Mouse (Mus musculus) MEL (cell line): ENCODE data around the gene Ccna1. TPM values are rescaled to one million over a fixed set of nuclear protein-coding genes. Genes with fewer than 3 reads are reported as not detected.
A peak's percentile ranks its signal among the peaks of the same experiment; 100 is the strongest.

Experiments used
- DNase-seq: peaks from one replicate; pipeline ENCODE4 v3.0.0; 2011; ENCODE audit warnings: low read depth, low spot score
- H3K27ac ChIP-seq: 2 replicates; pipeline ENCODE4 v1.5.1; 2012; ENCODE audit warnings: low read depth, mild to moderate bottlenecking, control low read depth, low read length, moderate library complexity; ENCODE audit not compliant: control insufficient read depth
- H3K27me3 ChIP-seq, 2 experiments: fragments of 150-350 bp in 1 of 2; sonication (generic) in 1 of 2; 2 replicates each; pipeline ENCODE4 v1.6.1; 2012; ENCODE audit warnings: low read length in 2 of 2, mild to moderate bottlenecking in 2 of 2, improper control_type of control experiment in 1 of 2, moderate library complexity in 1 of 2; ENCODE audit not compliant: insufficient read depth in 2 of 2, control insufficient read depth in 1 of 2
- H3K36me3 ChIP-seq, 2 experiments: 2 replicates each; pipeline ENCODE4 v1.6.1; 2012 to 2014; ENCODE audit warnings: low read length in 2 of 2, improper control_type of control experiment in 1 of 2, inconsistent platforms in 1 of 2, mild to moderate bottlenecking in 1 of 2; ENCODE audit not compliant: insufficient read depth in 2 of 2, control insufficient read depth in 1 of 2
- H3K4me1 ChIP-seq, 2 experiments: fragments of 150-350 bp in 1 of 2; sonication (generic) in 1 of 2; 2 replicates each; pipeline ENCODE4 v1.6.1; 2012; ENCODE audit warnings: low read length in 2 of 2, improper control_type of control experiment in 1 of 2, mild to moderate bottlenecking in 1 of 2; ENCODE audit not compliant: insufficient read depth in 2 of 2, control insufficient read depth in 1 of 2
- H3K4me3 ChIP-seq, 2 experiments: fragments of 150-350 bp in 1 of 2; sonication (generic) in 1 of 2; 2 replicates each; pipeline ENCODE4 v1.5.1; 2012; ENCODE audit warnings: low read depth in 2 of 2, low read length in 2 of 2, mild to moderate bottlenecking in 2 of 2, moderate library complexity in 2 of 2, control low read depth in 1 of 2, improper control_type of control experiment in 1 of 2; ENCODE audit not compliant: control insufficient read depth in 1 of 2, insufficient read depth in 1 of 2
- H3K79me2 ChIP-seq: 2 replicates; pipeline ENCODE4 v1.6.1; 2012; ENCODE audit warnings: mild to moderate bottlenecking, low read length, moderate library complexity; ENCODE audit not compliant: control insufficient read depth, poor library complexity, insufficient read depth
- H3K9ac ChIP-seq: 2 replicates; pipeline ENCODE4 v1.6.1; 2012; ENCODE audit warnings: low read depth, mild to moderate bottlenecking, control low read depth, low read length, moderate library complexity; ENCODE audit not compliant: control insufficient read depth, poor library complexity, severe bottlenecking
- H3K9me3 ChIP-seq: fragments of 150-350 bp; sonication (generic); replicated peaks from 2 replicates; pipeline ENCODE4 v1.6.1; 2012; ENCODE audit warnings: mild to moderate bottlenecking, low read length, improper control_type of control experiment, moderate library complexity; ENCODE audit not compliant: insufficient read depth
- BHLHE40 ChIP-seq: IDR thresholded peaks from 2 replicates; pipeline ENCODE4 v1.6.1; 2012; ENCODE audit warnings: low read depth, mild to moderate bottlenecking, inconsistent platforms, low read length, improper control_type of control experiment, borderline replicate concordance
- CHD1 ChIP-seq: IDR thresholded peaks from 2 replicates; pipeline ENCODE4 v1.6.1; 2012; ENCODE audit warnings: low read depth, mild to moderate bottlenecking, inconsistent platforms, low read length, improper control_type of control experiment
- CHD2 ChIP-seq: IDR thresholded peaks from 2 replicates; pipeline ENCODE4 v1.6.1; 2011; ENCODE audit warnings: low read length, improper control_type of control experiment
- CTCF ChIP-seq, 3 experiments: IDR thresholded peaks in 2 of 3; conservative IDR thresholded peaks in 1 of 3; 2 replicates each; pipeline ENCODE4 v1.5.1; 2011 to 2012; ENCODE audit warnings: low read length in 3 of 3, low read depth in 2 of 3, mild to moderate bottlenecking in 2 of 3, improper control_type of control experiment in 1 of 3, inconsistent platforms in 1 of 3, mixed read lengths in 1 of 3, moderate library complexity in 1 of 3; ENCODE audit not compliant: control insufficient read depth in 1 of 3, insufficient read depth in 1 of 3, poor library complexity in 1 of 3, severe bottlenecking in 1 of 3
- E2F4 ChIP-seq: IDR thresholded peaks from 2 replicates; pipeline ENCODE4 v1.6.1; 2011; ENCODE audit warnings: low read depth, low read length, improper control_type of control experiment, borderline replicate concordance
- ELF1 ChIP-seq: IDR thresholded peaks from 2 replicates; pipeline ENCODE4 v1.6.1; 2014; ENCODE audit warnings: low read depth, mild to moderate bottlenecking, inconsistent platforms, low read length, improper control_type of control experiment, moderate library complexity
- EP300 ChIP-seq, 2 experiments: IDR thresholded peaks; 2 replicates each; pipeline ENCODE4 v1.6.1; 2011; ENCODE audit warnings: improper control_type of control experiment in 2 of 2, low read length in 2 of 2, low read depth in 1 of 2, mild to moderate bottlenecking in 1 of 2
- ETS1 ChIP-seq: IDR thresholded peaks from 2 replicates; pipeline ENCODE4 v1.6.1; 2012; ENCODE audit warnings: low read depth, mild to moderate bottlenecking, inconsistent platforms, low read length, improper control_type of control experiment, moderate library complexity
- GABPA ChIP-seq: IDR thresholded peaks from 2 replicates; pipeline ENCODE4 v1.6.1; 2012; ENCODE audit warnings: low read depth, mild to moderate bottlenecking, inconsistent platforms, low read length, improper control_type of control experiment, moderate library complexity
- GATA1 ChIP-seq: IDR thresholded peaks from 2 replicates; pipeline ENCODE4 v1.6.1; 2011; ENCODE audit warnings: low read depth, low read length, improper control_type of control experiment
- HCFC1 ChIP-seq: IDR thresholded peaks from 2 replicates; pipeline ENCODE4 v1.6.1; 2012; ENCODE audit warnings: low read depth, mild to moderate bottlenecking, inconsistent platforms, low read length, improper control_type of control experiment, moderate library complexity
- JUND ChIP-seq: IDR thresholded peaks from 2 replicates; pipeline ENCODE4 v1.6.1; 2011; ENCODE audit warnings: low read depth, mild to moderate bottlenecking, improper control_type of control experiment, low read length
- KAT2A ChIP-seq: conservative IDR thresholded peaks from 2 replicates; pipeline ENCODE4 v1.6.1; 2012; ENCODE audit warnings: low read depth, low read length, improper control_type of control experiment, inconsistent platforms
- MAX ChIP-seq: IDR thresholded peaks from 2 replicates; pipeline ENCODE4 v1.6.1; 2011; ENCODE audit warnings: low read length, improper control_type of control experiment
- MAZ ChIP-seq: IDR thresholded peaks from 2 replicates; pipeline ENCODE4 v1.6.1; 2012; ENCODE audit warnings: low read depth, mild to moderate bottlenecking, inconsistent platforms, low read length, improper control_type of control experiment
- MEF2A ChIP-seq: IDR thresholded peaks from 2 replicates; pipeline ENCODE4 v1.6.1; 2014; ENCODE audit warnings: low read depth, mild to moderate bottlenecking, inconsistent platforms, low read length, improper control_type of control experiment; ENCODE audit not compliant: poor library complexity, insufficient replicate concordance, severe bottlenecking; ENCODE audit errors: extremely low read depth
- MXI1 ChIP-seq: IDR thresholded peaks from 2 replicates; pipeline ENCODE4 v1.6.1; 2011; ENCODE audit warnings: mild to moderate bottlenecking, low read depth, low read length, improper control_type of control experiment
- MYB ChIP-seq: IDR thresholded peaks from 2 replicates; pipeline ENCODE4 v1.6.1; 2011; ENCODE audit warnings: mild to moderate bottlenecking, low read depth, low read length, improper control_type of control experiment
- MYC ChIP-seq: IDR thresholded peaks from 2 replicates; pipeline ENCODE4 v1.6.1; 2011; ENCODE audit warnings: low read depth, mild to moderate bottlenecking, low read length, improper control_type of control experiment, moderate library complexity
- NELFE ChIP-seq: IDR thresholded peaks from 2 replicates; pipeline ENCODE4 v1.6.1; 2011; ENCODE audit warnings: low read depth, low read length, improper control_type of control experiment
- NRF1 ChIP-seq: IDR thresholded peaks from 2 replicates; pipeline ENCODE4 v1.6.1; 2014; ENCODE audit warnings: low read depth, mild to moderate bottlenecking, inconsistent platforms, low read length, improper control_type of control experiment, moderate library complexity; ENCODE audit not compliant: poor library complexity, insufficient read depth, severe bottlenecking
- POLR2AphosphoS2 ChIP-seq: IDR thresholded peaks from 2 replicates; pipeline ENCODE4 v1.6.1; 2011; ENCODE audit warnings: low read length, improper control_type of control experiment
- POLR2AphosphoS5 ChIP-seq: IDR thresholded peaks from 2 replicates; pipeline ENCODE4 v1.6.1; 2012; ENCODE audit warnings: low read depth, borderline replicate concordance, mild to moderate bottlenecking, inconsistent platforms, low read length, moderate library complexity, mixed read lengths
- RAD21 ChIP-seq: IDR thresholded peaks from 2 replicates; pipeline ENCODE4 v1.6.1; 2011; ENCODE audit warnings: mild to moderate bottlenecking, low read depth, low read length, improper control_type of control experiment
- RCOR1 ChIP-seq: IDR thresholded peaks from 2 replicates; pipeline ENCODE4 v1.6.1; 2012; ENCODE audit warnings: low read depth, mild to moderate bottlenecking, inconsistent platforms, low read length, improper control_type of control experiment
- SMC3 ChIP-seq: IDR thresholded peaks from 2 replicates; pipeline ENCODE4 v1.6.1; 2011; ENCODE audit warnings: low read depth, low read length, improper control_type of control experiment
- TAL1 ChIP-seq: IDR thresholded peaks from 2 replicates; pipeline ENCODE4 v1.6.1; 2012; ENCODE audit warnings: mild to moderate bottlenecking, inconsistent platforms, low read length, moderate library complexity, mixed read lengths
- TBP ChIP-seq: IDR thresholded peaks from 2 replicates; pipeline ENCODE4 v1.8.0; 2011; ENCODE audit warnings: low read depth, low read length, improper control_type of control experiment
- TCF12 ChIP-seq: IDR thresholded peaks from 2 replicates; pipeline ENCODE4 v1.6.1; 2014; ENCODE audit warnings: low read depth, mild to moderate bottlenecking, inconsistent platforms, low read length, improper control_type of control experiment, moderate library complexity
- USF1 ChIP-seq: IDR thresholded peaks from 2 replicates; pipeline ENCODE4 v1.6.1; 2014; ENCODE audit warnings: low read depth, mild to moderate bottlenecking, inconsistent platforms, low read length, improper control_type of control experiment, moderate library complexity
- USF2 ChIP-seq, 2 experiments: IDR thresholded peaks; 2 replicates each; pipeline ENCODE4 v1.6.1; 2011 to 2012; ENCODE audit warnings: improper control_type of control experiment in 2 of 2, low read length in 2 of 2, borderline replicate concordance in 1 of 2, inconsistent platforms in 1 of 2, low read depth in 1 of 2, mild to moderate bottlenecking in 1 of 2; ENCODE audit not compliant: insufficient read depth in 1 of 2
- ZKSCAN1 ChIP-seq: IDR thresholded peaks from 2 replicates; pipeline ENCODE4 v1.6.1; 2012; ENCODE audit warnings: low read depth, mild to moderate bottlenecking, inconsistent platforms, low read length, improper control_type of control experiment, moderate library complexity
- ZMIZ1 ChIP-seq: IDR thresholded peaks from 2 replicates; pipeline ENCODE4 v1.6.1; 2012; ENCODE audit warnings: low read depth, mild to moderate bottlenecking, inconsistent platforms, low read length, improper control_type of control experiment, moderate library complexity
- ZNF384 ChIP-seq: IDR thresholded peaks from 2 replicates; pipeline ENCODE4 v1.6.1; 2012; ENCODE audit warnings: low read depth, mild to moderate bottlenecking, inconsistent platforms, low read length, improper control_type of control experiment
- polyA plus RNA-seq, 2 experiments: library from polyadenylated mRNA; stranded (reverse) in 1 of 2; unstranded in 1 of 2; fragments of >175 nt in 1 of 2; fragments of >200 nt in 1 of 2; gene quantifications; 2 replicates each; pipeline versions ENCODE4 v1.2.1 to v1.2.4; 2012; ENCODE audit warnings: low replicate concordance in 2 of 2, low read depth in 1 of 2; ENCODE audit not compliant: insufficient read length in 2 of 2, insufficient read depth in 1 of 2, missing spikeins in 1 of 2
- total RNA-seq: library from RNA; depleted of rRNA; stranded (reverse); fragments of 300-350 nt; gene quantifications from 2 replicates; pipeline ENCODE4 v1.2.3, GENCODE M21; 2012

Ccna1 gene
- total and polyA plus RNA-seq, 3 experiments: not detected

DNA sequence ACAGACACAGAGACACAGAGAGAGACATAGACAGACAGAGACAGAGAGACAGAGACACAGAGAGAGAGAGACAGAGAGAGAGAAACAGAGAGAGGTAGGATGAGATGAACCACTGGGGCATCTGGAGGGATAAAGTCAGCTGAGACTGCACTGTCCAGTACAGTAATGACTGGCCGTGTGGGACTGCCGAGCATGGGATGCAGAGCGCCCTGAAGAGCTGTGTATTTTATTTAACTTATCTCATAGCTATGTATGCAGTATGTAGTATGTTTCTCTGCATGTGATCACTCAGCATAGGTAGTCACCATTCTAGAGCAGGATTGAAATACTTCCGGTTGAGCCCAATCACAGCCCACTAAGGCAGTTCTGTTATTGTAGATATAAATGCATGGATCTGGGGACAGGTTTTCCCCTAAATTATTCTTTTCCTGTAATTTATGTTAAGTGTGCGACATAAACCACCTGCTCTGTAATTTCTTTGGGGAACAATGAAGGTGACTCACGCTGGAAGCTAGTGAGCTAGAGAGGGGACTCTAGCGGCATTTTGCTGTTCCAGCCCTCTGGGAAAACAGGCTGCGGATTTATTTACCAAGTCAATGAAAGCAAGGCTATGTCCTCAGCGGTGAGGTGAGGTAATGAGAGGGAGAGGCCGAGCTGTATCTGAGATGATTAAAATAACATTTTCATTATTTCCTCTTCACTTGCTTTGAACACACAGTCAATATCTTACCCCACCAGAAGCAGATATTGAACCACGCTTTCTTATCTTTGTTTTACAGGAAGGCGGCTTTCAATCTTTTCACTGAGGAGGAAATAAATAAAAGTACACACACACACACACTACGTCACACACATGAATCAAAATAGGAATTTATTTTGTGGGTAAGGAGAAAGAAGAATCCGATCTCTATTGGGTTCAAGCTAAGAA lies 10.7 kb upstream of the Ccna1 start:
- Histone ChIP-seq H3K4me3 (no peak overlapping the region), H3K79me2 (no peaks in the 10 kb centered on the region), H3K27ac (no peak overlapping the region), H3K36me3 (no peaks in the 10 kb centered on the region)
- TF ChIP-seq HCFC1 (no peak), MXI1 (no peak), KAT2A (no peak), BHLHE40 (no peak), ZNF384 (no peak), ZMIZ1 (no peak), SMC3 (no peak), EP300 (IDR thresholded peaks at IDR 0.05; ENCODE audit: low read depth in 1 of 2, low read length in 2 of 2) (peak; percentile 30 to 67; a peak in 3 of 4 replicates), CHD1 (no peak), RCOR1 (peak; percentile 51; the same call in 1 of the 2 replicates), POLR2AphosphoS2 (no peak), JUND (no peak), TAL1 (no peak), USF1 (no peak), ELF1 (no peak), E2F4 (no peak), NELFE (no peak), TCF12 (peak; percentile 67; the same call in 1 of the 2 replicates), MAX (no peak), USF2 (IDR thresholded peaks at IDR 0.05; ENCODE audit: borderline replicate concordance in 1 of 2, insufficient read depth in 1 of 2, low read depth in 1 of 2, low read length in 2 of 2) (no peak), GABPA (no peak), ZKSCAN1 (no peak), RAD21 (no peak), ETS1 (no peak), MAZ (no peak), MYB (no peak), CHD2 (no peak), MYC (no peak), POLR2AphosphoS5 (no peak), MEF2A (no peak), TBP (no peak), GATA1 (peak; percentile 45; the same call in 1 of the 2 replicates), CTCF (IDR thresholded peaks at IDR 0.05 in 2 of 3, conservative IDR thresholded peaks at IDR 0.05 in 1 of 3; ENCODE audit: control insufficient read depth in 1 of 3, insufficient read depth in 1 of 3, low read depth in 2 of 3, low read length in 3 of 3, poor library complexity in 1 of 3, severe bottlenecking in 1 of 3) (no peak), NRF1 (no peak)
- TF ChIP-seq, all 39 proteins: peak for 4
- Histone ChIP-seq H3K4me1 (no peaks in the 10 kb centered on the region; a peak in 1 of 4 replicates), H3K9me3 (no peaks in the 10 kb centered on the region), H3K27me3 (0 out of 4 replicates have a peak, but pooled peaks cover 0 to 2% of the 10 kb centered on the region in 2 experiments), H3K9ac (no peak overlapping the region)
- DNase-seq: peak; percentile 10
